Mouse (Mus musculus) midbrain, embryonic 12.5 days (tissue): ENCODE results near the gene Plxnb2. TPM values are rescaled to one million over a fixed set of nuclear protein-coding genes. Genes with fewer than 3 reads are reported as not detected.

Experiments used
- ATAC-seq: fragments of 200-750 bp; cut with Nextera tagmentation; 2 replicates; pipeline ENCODE4 v1.8.0; 2017; ENCODE audit warnings: low read depth, moderate TSS enrichment, moderate library complexity; ENCODE audit not compliant: low FRiP score
- H3K27ac ChIP-seq: fragments of 300-500 bp; sonication (generic); replicated peaks from 2 replicates; pipeline ENCODE4 v1.5.1; 2016; ENCODE audit warnings: mild to moderate bottlenecking
- H3K27me3 ChIP-seq: fragments of 300-500 bp; sonication (generic); 2 replicates; pipeline ENCODE4 v1.6.1; 2016; ENCODE audit warnings: mild to moderate bottlenecking
- H3K36me3 ChIP-seq: fragments of 300-500 bp; sonication (generic); 2 replicates; pipeline ENCODE4 v1.6.1; 2016
- H3K4me1 ChIP-seq: fragments of 300-500 bp; sonication (generic); 2 replicates; pipeline ENCODE4 v1.6.1; 2016
- H3K4me2 ChIP-seq: fragments of 300-500 bp; sonication (generic); replicated peaks from 2 replicates; pipeline ENCODE4 v1.6.1; 2016; ENCODE audit warnings: mild to moderate bottlenecking, moderate library complexity
- H3K4me3 ChIP-seq: fragments of 300-500 bp; sonication (generic); 2 replicates; pipeline ENCODE4 v1.5.1; 2016; ENCODE audit warnings: mild to moderate bottlenecking
- H3K9ac ChIP-seq: fragments of 300-500 bp; sonication (generic); replicated peaks from 2 replicates; pipeline ENCODE4 v1.6.1; 2016; ENCODE audit warnings: mild to moderate bottlenecking, moderate library complexity
- H3K9me3 ChIP-seq: fragments of 300-500 bp; sonication (generic); 2 replicates; pipeline ENCODE4 v1.6.1; 2016; ENCODE audit warnings: mild to moderate bottlenecking
- WGBS: fragments of 180-500 bp; shearing (Covaris S2); methylation state at CpG from one replicate; pipeline ENCODE4 v1.1.7; 2016; 5-methylcytosine and 5-hydroxymethylcytosine counted together
- polyA plus RNA-seq: library from polyadenylated mRNA; unstranded; fragments of >200 nt; fragmentation: Nextera tagmentation; extraction: Ambion mirVana; gene quantifications from 2 replicates; pipeline ENCODE4 v1.2.1, GENCODE M21; 2016

Plxnb2 gene
- polyA plus RNA-seq, 1 experiment from 2014 or later: 164 TPM

GRCm38 (mm10) chr15:89196313-89196706, 15.7 kb upstream of the Plxnb2 start, which contains the start of gene Dennd6b:
Dennd6b (minus strand) TSS chr15:89196496.
- WGBS: 0% methylated on average over 38 of the region's 38 CpGs
- Histone ChIP-seq H3K9me3 (no peaks in the 10 kb centered on the region), H3K27ac (peak within 1 kb of the TSS; percentile 96), H3K4me2 (peak within 1 kb of the TSS; percentile 64), H3K36me3 (peaks cover under 1% of the 10 kb centered on the region; the same call in 1 of the 2 replicates), H3K9ac (peak within 1 kb of the TSS; percentile 99), H3K4me1 (peaks cover 16% of the 10 kb centered on the region), H3K27me3 (no peaks in the 10 kb centered on the region), H3K4me3 (peak within 1 kb of the TSS; percentile 89)
- peak; percentile 98 for ATAC-seq

- peak overlapping the region; percentile 89 for H3K4me3 ChIP-seq
- H3K27ac ChIP-seq: peak overlapping the region; percentile 96
- H3K9ac ChIP-seq: peak overlapping the region; percentile 99
- H3K36me3 ChIP-seq: peaks cover 5% of the 10 kb centered on the region
- peak; percentile 92 for ATAC-seq
- H3K4me2 ChIP-seq: peak overlapping the region; percentile 64
- no peaks in the 10 kb centered on the region for H3K9me3 ChIP-seq
- H3K4me1 ChIP-seq: peaks cover 16% of the 10 kb centered on the region
- H3K27me3 ChIP-seq: no peaks in the 10 kb centered on the region
- whole genome bisulfite sequencing: under 1% methylated on average over 25 of the region's 25 CpGs
Observed at GRCm38 (mm10) chr15:89195690-89196312, 15.2 kb upstream of the Plxnb2 start.

DNA sequence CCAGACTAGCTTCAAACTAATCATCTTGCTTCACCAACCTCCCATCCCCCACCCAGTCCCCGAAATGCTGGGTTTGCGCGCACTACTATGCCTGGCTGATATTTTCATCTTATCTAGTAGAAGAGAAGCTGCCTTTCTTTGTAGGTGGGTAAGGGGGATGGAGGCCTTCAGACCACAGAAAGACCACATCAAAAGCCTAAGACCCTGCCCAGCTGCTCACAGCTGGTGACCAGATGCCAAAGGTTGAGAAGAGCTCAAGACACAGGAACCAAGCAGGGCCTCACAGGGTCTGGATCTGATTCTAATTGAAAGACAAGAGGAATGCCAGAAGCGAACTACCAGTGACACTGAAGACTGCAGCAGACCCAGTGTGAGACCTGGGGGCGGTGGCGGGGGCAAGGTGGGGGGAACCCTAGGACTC, 14.7 kb upstream of the Plxnb2 start:
- Histone ChIP-seq H3K4me2 (peak overlapping the region; percentile 64), H3K27me3 (no peaks in the 10 kb centered on the region), H3K4me1 (peaks cover 16% of the 10 kb centered on the region), H3K9ac (peak overlapping the region; percentile 99), H3K27ac (peak overlapping the region; percentile 96), H3K4me3 (peak overlapping the region; percentile 89), H3K9me3 (no peaks in the 10 kb centered on the region), H3K36me3 (peaks cover 9% of the 10 kb centered on the region)
- WGBS: 21% methylated on average over 6 of the region's 6 CpGs
- no peak for ATAC-seq

- Histone ChIP-seq H3K4me1 (peaks cover 38% of the 10 kb centered on the region), H3K27ac (0 out of 2 replicates have a peak overlapping the region, but pooled peaks have one; percentile 39), H3K27me3 (no peaks in the 10 kb centered on the region), H3K36me3 (peaks cover 51% of the 10 kb centered on the region), H3K4me3 (no peak overlapping the region), H3K9ac (no peak overlapping the region), H3K4me2 (no peak overlapping the region), H3K9me3 (no peaks in the 10 kb centered on the region)
- ATAC-seq: no peak
- WGBS: 91% methylated on average over 5 of the region's 5 CpGs
Observed at GRCm38 (mm10) chr15:89184937-89185227, 4.3 kb upstream of the Plxnb2 start.

DNA sequence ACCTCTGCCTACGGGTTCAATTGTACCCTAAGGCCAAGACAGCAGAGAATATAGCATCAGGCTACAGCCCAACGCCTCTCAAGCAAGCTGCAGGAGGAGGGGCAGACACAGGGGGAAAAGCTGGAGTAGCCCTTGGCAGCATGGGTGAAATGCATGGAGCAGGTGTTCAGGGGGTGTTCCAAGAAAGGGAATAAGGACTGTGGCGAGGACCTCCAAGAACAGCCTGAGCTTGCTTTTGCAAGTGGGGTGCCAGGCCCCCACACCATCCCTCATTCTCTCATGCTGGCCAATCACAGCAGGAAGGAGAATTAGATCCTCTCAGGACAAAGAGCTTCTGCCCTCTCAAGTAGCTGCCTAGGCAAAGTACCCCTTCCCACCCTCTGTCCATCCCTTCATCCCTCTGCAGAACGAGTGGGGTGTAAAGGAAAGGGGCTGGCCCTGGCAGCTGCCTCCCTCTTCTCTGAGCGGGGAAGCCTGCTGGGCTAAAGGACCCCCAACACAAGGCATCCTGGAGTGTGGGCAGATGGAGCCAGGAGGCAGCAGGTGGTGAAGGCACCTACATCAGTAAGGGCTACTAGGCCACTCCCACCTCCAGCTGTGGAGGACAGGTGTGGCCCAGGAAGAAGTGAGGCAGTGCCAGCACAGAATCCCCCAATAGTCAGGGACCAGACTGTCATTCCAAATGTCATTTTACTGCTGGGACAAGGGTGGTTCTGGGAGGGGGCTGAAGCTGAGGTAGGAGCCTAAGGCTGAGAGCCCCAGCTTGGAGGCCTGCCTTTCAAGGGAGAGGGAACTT, 3.8 kb upstream of the Plxnb2 start:
- H3K27ac ChIP-seq: peak overlapping the region; percentile 39; the same call in 1 of the 2 replicates
- peaks cover 43% of the 10 kb centered on the region for H3K4me1 ChIP-seq
- no peak overlapping the region for H3K9ac ChIP-seq
- 37% methylated on average over 5 of the region's 5 CpGs for WGBS
- H3K9me3 ChIP-seq: no peaks in the 10 kb centered on the region
- ATAC-seq: no peak
- H3K27me3 ChIP-seq: no peaks in the 10 kb centered on the region
- peaks cover 46% of the 10 kb centered on the region for H3K36me3 ChIP-seq
- no peak overlapping the region for H3K4me3 ChIP-seq
- no peak overlapping the region for H3K4me2 ChIP-seq

DNA sequence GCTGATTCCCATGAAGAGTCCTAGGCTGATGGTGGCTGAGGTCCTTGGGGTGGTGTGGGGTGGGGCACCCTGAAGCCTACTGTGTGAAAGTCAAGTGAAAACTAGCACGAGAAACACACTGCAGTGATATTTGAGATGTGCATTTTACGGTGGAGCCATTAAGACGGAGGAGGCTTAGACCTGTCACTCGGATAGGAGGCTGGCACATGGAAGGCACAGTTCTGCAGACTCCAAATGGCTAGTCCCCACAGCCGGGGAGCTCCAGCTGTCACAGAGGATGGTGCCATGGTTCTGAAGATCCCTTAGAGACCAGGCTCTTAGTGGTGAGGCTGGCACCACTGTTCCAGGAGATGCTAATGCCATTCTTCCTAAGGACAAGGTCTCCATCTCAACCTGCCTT, 2.3 kb upstream of the Plxnb2 start:
- Histone ChIP-seq H3K4me2 (no peak overlapping the region), H3K27me3 (no peaks in the 10 kb centered on the region), H3K36me3 (peaks cover 31% of the 10 kb centered on the region), H3K9ac (no peak overlapping the region), H3K9me3 (no peaks in the 10 kb centered on the region), H3K27ac (peak overlapping the region; percentile 60; the same call in 1 of the 2 replicates), H3K4me3 (no peak overlapping the region), H3K4me1 (peaks cover 58% of the 10 kb centered on the region)
- WGBS: 79% methylated on average over 5 of the region's 5 CpGs
- ATAC-seq: no peak

GRCm38 (mm10) chr15:89182328-89182741, 1.7 kb upstream of the Plxnb2 start:
- Histone ChIP-seq H3K27ac (peak overlapping the region; percentile 60; the same call in 1 of the 2 replicates), H3K9ac (no peak overlapping the region), H3K4me1 (peaks cover 63% of the 10 kb centered on the region), H3K9me3 (no peaks in the 10 kb centered on the region), H3K4me3 (no peak overlapping the region), H3K4me2 (0 out of 2 replicates have a peak overlapping the region, but pooled peaks have one; percentile 5), H3K27me3 (no peaks in the 10 kb centered on the region), H3K36me3 (peaks cover 26% of the 10 kb centered on the region)
- no peak for ATAC-seq
- 42% methylated on average over 6 of the region's 6 CpGs for WGBS

DNA sequence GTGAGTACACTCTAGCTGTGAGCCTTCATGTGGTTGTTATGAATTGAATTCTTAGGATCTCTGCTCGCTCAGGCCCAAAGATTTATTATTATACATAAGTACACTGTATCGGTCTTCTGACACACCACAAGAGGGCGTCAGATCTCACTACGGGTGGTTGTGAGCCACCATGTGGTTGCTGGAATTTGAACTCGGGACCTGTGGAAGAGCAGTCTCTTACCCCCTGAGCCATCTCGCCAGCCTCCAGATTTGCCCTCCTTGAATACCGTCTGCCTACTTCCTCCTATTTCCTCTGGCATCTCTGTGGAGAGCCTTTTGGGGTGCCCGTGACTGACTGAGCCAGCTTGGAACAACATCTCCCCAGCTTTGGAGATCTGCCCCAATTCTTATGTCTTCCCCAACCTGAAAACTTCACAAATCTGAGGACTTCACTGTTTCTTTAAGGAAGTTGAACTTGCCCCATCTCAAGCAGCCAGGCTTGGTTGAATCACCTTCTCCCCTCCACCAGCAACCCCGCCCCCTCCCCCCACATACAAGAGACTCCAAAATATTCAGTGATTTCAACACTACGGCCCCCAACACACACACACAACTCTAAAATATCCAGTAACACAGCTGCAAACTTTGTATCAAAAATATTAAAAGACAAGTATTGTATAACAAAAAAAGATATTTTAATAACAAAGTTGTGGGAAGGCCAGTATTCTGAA, 1.1 kb upstream of the Plxnb2 start:
- ATAC-seq: no peak
- H3K4me3 ChIP-seq: no peak overlapping the region
- no peaks in the 10 kb centered on the region for H3K27me3 ChIP-seq
- H3K27ac ChIP-seq: peak overlapping the region; percentile 95; the same call in 1 of the 2 replicates
- H3K36me3 ChIP-seq: peaks cover 20% of the 10 kb centered on the region
- H3K9me3 ChIP-seq: no peaks in the 10 kb centered on the region
- no peak overlapping the region for H3K9ac ChIP-seq
- H3K4me1 ChIP-seq: peaks cover 69% of the 10 kb centered on the region
- H3K4me2 ChIP-seq: peak overlapping the region; percentile 96; the same call in 1 of the 2 replicates
- 76% methylated on average over 10 of the region's 10 CpGs for WGBS

GRCm38 (mm10) chr15:89180081-89180541, 477 bp downstream of the Plxnb2 start:
- H3K4me1 ChIP-seq: peaks cover 85% of the 10 kb centered on the region
- H3K27me3 ChIP-seq: no peaks in the 10 kb centered on the region
- peak overlapping the region; percentile 96 for H3K4me2 ChIP-seq
- H3K27ac ChIP-seq: peak overlapping the region; percentile 95
- no peaks in the 10 kb centered on the region for H3K9me3 ChIP-seq
- H3K9ac ChIP-seq: peak overlapping the region; percentile 93
- H3K4me3 ChIP-seq: peak overlapping the region; percentile 83
- WGBS: 2% methylated on average over 26 of the region's 26 CpGs
- ATAC-seq: peak; percentile 21; the same call in 1 of the 2 replicates
- peaks cover 5% of the 10 kb centered on the region for H3K36me3 ChIP-seq

- WGBS: 1% methylated on average over 6 of the region's 6 CpGs
- peak overlapping the region; percentile 95 for H3K27ac ChIP-seq
- no peak for ATAC-seq
Observed at GRCm38 (mm10) chr15:89179630-89179964, 991 bp downstream of the Plxnb2 start.

DNA sequence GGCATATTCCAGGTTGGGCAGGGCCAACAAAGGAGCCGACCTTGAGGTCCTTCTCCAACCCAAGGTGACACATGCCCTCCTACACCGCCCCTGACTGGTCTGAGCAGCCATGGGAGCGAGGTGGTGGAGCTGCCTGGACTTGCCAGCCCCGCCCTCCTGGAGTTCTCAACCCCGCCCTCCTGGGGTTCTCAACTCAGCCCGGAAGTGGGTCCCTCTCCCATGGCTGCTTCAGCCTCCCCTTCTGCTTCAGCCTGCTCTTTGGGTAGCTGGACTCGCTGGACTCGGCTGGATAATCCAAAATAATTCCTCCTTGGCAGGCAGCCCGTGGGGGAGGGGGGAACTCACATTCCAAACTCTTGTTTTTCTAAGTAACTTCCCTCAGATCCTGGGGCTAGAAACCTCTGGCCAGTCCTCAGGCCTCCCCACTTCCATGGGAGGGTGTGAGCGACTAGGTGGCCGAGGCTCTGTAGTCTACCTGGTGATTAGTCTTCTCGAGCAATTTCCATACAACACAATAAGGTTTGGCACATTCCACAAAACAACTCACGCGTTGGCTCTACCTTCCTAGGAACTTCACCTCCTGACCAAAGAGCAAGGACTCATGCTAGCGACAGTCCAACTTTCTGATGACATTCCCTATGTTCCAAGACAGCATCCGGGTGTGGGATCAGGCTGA, 1.5 kb downstream of the Plxnb2 start:
- no peaks in the 10 kb centered on the region for H3K36me3 ChIP-seq
- peak overlapping the region; percentile 93 for H3K9ac ChIP-seq
- H3K27ac ChIP-seq: peak overlapping the region; percentile 95
- no peak for ATAC-seq
- peaks cover 86% of the 10 kb centered on the region for H3K4me1 ChIP-seq
- H3K27me3 ChIP-seq: 0 out of 2 replicates have a peak, but pooled peaks cover 8% of the 10 kb centered on the region
- H3K9me3 ChIP-seq: no peaks in the 10 kb centered on the region
- peak overlapping the region; percentile 83 for H3K4me3 ChIP-seq
- peak overlapping the region; percentile 96 for H3K4me2 ChIP-seq
- 2% methylated on average over 16 of the region's 16 CpGs for WGBS

More at GRCm38 (mm10) chr15:89179630-89179964, 991 bp downstream of the Plxnb2 start:
- Histone ChIP-seq H3K4me2 (peak overlapping the region; percentile 96), H3K36me3 (peaks cover under 1% of the 10 kb centered on the region; the same call in 1 of the 2 replicates), H3K9ac (peak overlapping the region; percentile 93), H3K4me3 (peak overlapping the region; percentile 83), H3K27me3 (0 out of 2 replicates have a peak, but pooled peaks cover 4% of the 10 kb centered on the region), H3K4me1 (peaks cover 86% of the 10 kb centered on the region), H3K9me3 (no peaks in the 10 kb centered on the region)
